Mouse (Mus musculus) bone marrow, adult 2 months (tissue): ENCODE measurements at regions not wholly inside any gene's neighbourhood (a gene's known extent, or its start where the extent isn't known, plus 50 kb on each side); places are given as distances from the start of the nearest gene placed in this dataset.

Experiments
- H3K27ac ChIP-seq: fragments of 200-500 bp; 2 replicates; pipeline ENCODE4 v1.5.1; 2012; ENCODE audit warnings: low read depth, mild to moderate bottlenecking, control low read depth, inconsistent platforms, low read length; ENCODE audit not compliant: control insufficient read depth, poor library complexity, insufficient read depth
- H3K4me1 ChIP-seq: fragments of 200-500 bp; 2 replicates; pipeline ENCODE4 v1.6.1; 2011; ENCODE audit warnings: low read length; ENCODE audit not compliant: control insufficient read depth, insufficient read depth
- H3K4me3 ChIP-seq: fragments of 200-500 bp; replicated peaks from 2 replicates; pipeline ENCODE3; 2011; ENCODE audit warnings: mild to moderate bottlenecking, low read depth, low read length, control low read depth; ENCODE audit not compliant: control insufficient read depth
- CTCF ChIP-seq: fragments of 200-500 bp; IDR thresholded peaks from 2 replicates; pipeline ENCODE4 v1.5.1; 2011; ENCODE audit warnings: low read length, control low read depth; ENCODE audit not compliant: control insufficient read depth, insufficient read depth
- POLR2A ChIP-seq: fragments of 200-500 bp; IDR thresholded peaks from 2 replicates; pipeline ENCODE4 v1.6.1; 2011; ENCODE audit warnings: low read depth, mild to moderate bottlenecking, control low read depth, low read length, borderline replicate concordance; ENCODE audit not compliant: control insufficient read depth
- WGBS: fragments of 180-500 bp; shearing (Covaris S2); methylation state at CpG from one replicate; pipeline ENCODE4 v1.1.7; 2018; 5-methylcytosine and 5-hydroxymethylcytosine counted together

- H3K4me1 ChIP-seq: no peaks in the 10 kb centered on the region
- H3K4me3 ChIP-seq: no peak overlapping the region
- 64% methylated on average over 14 of the region's 14 CpGs for WGBS
- no peak overlapping the region for H3K27ac ChIP-seq
- no peak for TF ChIP-seq POLR2A
- TF ChIP-seq CTCF: no peak
Measured at GRCm38 (mm10) chr3:41422615-41423579, 132.6 kb upstream of the Jade1 start.

- Histone ChIP-seq H3K27ac (no peak overlapping the region), H3K4me1 (peaks cover 4% of the 10 kb centered on the region; the same call in 1 of the 2 replicates), H3K4me3 (no peak overlapping the region)
- WGBS: 84% methylated on average over 1 of the region's 1 CpGs
- TF ChIP-seq POLR2A (no peak), CTCF (no peak)
Measured at GRCm38 (mm10) chr3:41413771-41414170, 141.8 kb upstream of the Jade1 start.

- TF ChIP-seq CTCF: no peak
- no peak for TF ChIP-seq POLR2A
- WGBS: 7% methylated on average over 2 of the region's 2 CpGs
- H3K4me1 ChIP-seq: peaks cover 6% of the 10 kb centered on the region; the same call in 1 of the 2 replicates
- no peak overlapping the region for H3K27ac ChIP-seq
- no peak overlapping the region for H3K4me3 ChIP-seq
Measured at GRCm38 (mm10) chr3:41412698-41413097, 142.8 kb upstream of the Jade1 start.

GRCm38 (mm10) chr3:41408821-41409737 is 146.5 kb upstream of the Jade1 start:
- Histone ChIP-seq H3K27ac (no peak overlapping the region), H3K4me3 (no peak overlapping the region), H3K4me1 (peaks cover 5% of the 10 kb centered on the region; the same call in 1 of the 2 replicates)
- 28% methylated on average over 15 of the region's 15 CpGs for WGBS
- TF ChIP-seq POLR2A: no peak
- TF ChIP-seq CTCF: no peak

GRCm38 (mm10) chr3:41408423-41408820 is 147.1 kb upstream of the Jade1 start:
- no peak for TF ChIP-seq CTCF
- TF ChIP-seq POLR2A: no peak
- peaks cover 5% of the 10 kb centered on the region; the same call in 1 of the 2 replicates for H3K4me1 ChIP-seq
- 4% methylated on average over 14 of the region's 14 CpGs for WGBS
- no peak overlapping the region for H3K27ac ChIP-seq
- peak overlapping the region; percentile 26 for H3K4me3 ChIP-seq

- Histone ChIP-seq H3K27ac (no peak overlapping the region), H3K4me1 (peaks cover 5% of the 10 kb centered on the region; the same call in 1 of the 2 replicates), H3K4me3 (no peak overlapping the region)
- TF ChIP-seq POLR2A (no peak), CTCF (no peak)
- WGBS: 59% methylated on average over 9 of the region's 9 CpGs
Measured at GRCm38 (mm10) chr3:41407988-41408387, 147.5 kb upstream of the Jade1 start.

GRCm38 (mm10) chr3:41407520-41407919 is 148.0 kb upstream of the Jade1 start:
- WGBS: 66% methylated on average over 1 of the region's 1 CpGs
- Histone ChIP-seq H3K4me3 (no peak overlapping the region), H3K27ac (no peak overlapping the region), H3K4me1 (peaks cover 5% of the 10 kb centered on the region)
- TF ChIP-seq POLR2A (no peak), CTCF (no peak)

- TF ChIP-seq POLR2A: no peak
- no peak for TF ChIP-seq CTCF
- 41% methylated on average over 4 of the region's 4 CpGs for WGBS
Measured at GRCm38 (mm10) chr3:41401881-41402280, 153.7 kb upstream of the Jade1 start.

More at GRCm38 (mm10) chr3:41401881-41402280, 153.7 kb upstream of the Jade1 start:
- Histone ChIP-seq H3K4me3 (no peak overlapping the region), H3K4me1 (peaks cover 5% of the 10 kb centered on the region), H3K27ac (no peak overlapping the region)
